Mouse (Mus musculus) gastrocnemius, postnatal 14 days (tissue): Measurements from ENCODE around the gene Usp5. TPM values are rescaled to one million over a fixed set of nuclear protein-coding genes. Genes with fewer than 3 reads are reported as not detected.

Experiments
- total RNA-seq, 2 experiments: library from RNA; stranded (reverse); gene quantifications; 2 replicates each; pipeline ENCODE4 v1.2.3; 2021

Usp5 gene
- total RNA-seq, 2 experiments from 2014 or later, result 55.3 to 61.9 TPM

Other genes with a start within 250 kb of the Usp5 start
- under 1 TPM; 0.78 to 0.96 TPM for gene C1s2, start 193.4 kb downstream of the Usp5 start, total RNA-seq
- gene Lpcat3, start 166.5 kb downstream of the Usp5 start, total RNA-seq, result 10 to 100 TPM; 26.3 to 32.3 TPM
- gene Emg1, start 117.3 kb downstream of the Usp5 start, total RNA-seq, result 10 to 100 TPM; 51.8 to 57.5 TPM
- gene Phb2, start 117.1 kb downstream of the Usp5 start, total RNA-seq, result 100 to 1,000 TPM; 179 to 184 TPM
- gene Ptpn6, start 90.8 kb downstream of the Usp5 start, total RNA-seq, result 1 to 10 TPM; 1.7 to 1.9 TPM
- gene Grcc10, start 88.1 kb downstream of the Usp5 start, total RNA-seq, result 100 to 1,000 TPM; 207 to 228 TPM
- not detected for gene Gm45234, start 73.5 kb downstream of the Usp5 start, total RNA-seq
- gene Atn1, start 73.0 kb downstream of the Usp5 start, total RNA-seq, result 10 to 100 TPM; 30.8 to 35.8 TPM
- 1 to 10 TPM; 1.9 to 2.3 TPM for gene Eno2, start 59.8 kb downstream of the Usp5 start, total RNA-seq
- not detected for gene Lrrc23, start 49.8 kb downstream of the Usp5 start, total RNA-seq
- gene Spsb2, start 20.8 kb downstream of the Usp5 start, total RNA-seq, result 1 to 10 TPM; 3.7 to 4.8 TPM
- 1,000 to 10,000 TPM; 2,868 to 2,952 TPM for gene Tpi1, start 15.2 kb downstream of the Usp5 start, total RNA-seq
- 1 to 10 TPM; 4.6 to 5.0 TPM for gene Cdca3, start 63 bp upstream of the Usp5 start, total RNA-seq
- gene Gnb3, start 10.8 kb upstream of the Usp5 start, total RNA-seq, result 1 to 10 TPM; 6.6 to 7.0 TPM
- 10 to 100 TPM; 19.7 to 24.2 TPM for gene P3h3, start 28.3 kb upstream of the Usp5 start, total RNA-seq
- under 1 TPM; 0.33 to 0.45 TPM for gene Gpr162, start 34.5 kb upstream of the Usp5 start, total RNA-seq
- gene Cd4, start 58.7 kb upstream of the Usp5 start, total RNA-seq, result under 1 TPM; 0.27 to 0.51 TPM
- under 1 TPM; 0.43 to 0.62 TPM for gene Lag3, start 82.2 kb upstream of the Usp5 start, total RNA-seq
- gene Ptms, start 90.6 kb upstream of the Usp5 start, total RNA-seq, result 100 to 1,000 TPM; 225 to 266 TPM
- 100 to 1,000 TPM; 250 to 257 TPM for gene Mlf2, start 101.9 kb upstream of the Usp5 start, total RNA-seq
- 100 to 1,000 TPM in 1 of 2 experiments, 10 to 100 TPM in 1; 99.1 to 100 TPM for gene Cops7a, start 136.1 kb upstream of the Usp5 start, total RNA-seq
- gene Pianp, start 167.2 kb upstream of the Usp5 start, total RNA-seq, result under 1 TPM; 0.16 to 0.72 TPM
- 10 to 100 TPM; 20.1 to 20.7 TPM for gene Zfp384, start 179.7 kb upstream of the Usp5 start, total RNA-seq
- 10 to 100 TPM; 29.6 TPM for gene Ing4, start 210.3 kb upstream of the Usp5 start, total RNA-seq
- 1 to 10 TPM; 1.4 to 2.5 TPM for gene Acrbp, start 220.2 kb upstream of the Usp5 start, total RNA-seq
- under 1 TPM in 1 of 2 experiments, not detected in 1; 0.24 TPM for gene Lpar5, start 238.4 kb upstream of the Usp5 start, total RNA-seq